Mouse (Mus musculus) thymus, postnatal 14 days (tissue): ENCODE measurements around the gene Ceacam3.
"Not testable (repeated sequence)": the region's sequence is repeated elsewhere in the genome, so short reads cannot be mapped to it uniquely, and the experiment has no call there.

ENCODE experiments used
- DNase-seq: peaks from one replicate; pipeline ENCODE4 v3.0.0; 2021

The Ceacam3 gene

DNA sequence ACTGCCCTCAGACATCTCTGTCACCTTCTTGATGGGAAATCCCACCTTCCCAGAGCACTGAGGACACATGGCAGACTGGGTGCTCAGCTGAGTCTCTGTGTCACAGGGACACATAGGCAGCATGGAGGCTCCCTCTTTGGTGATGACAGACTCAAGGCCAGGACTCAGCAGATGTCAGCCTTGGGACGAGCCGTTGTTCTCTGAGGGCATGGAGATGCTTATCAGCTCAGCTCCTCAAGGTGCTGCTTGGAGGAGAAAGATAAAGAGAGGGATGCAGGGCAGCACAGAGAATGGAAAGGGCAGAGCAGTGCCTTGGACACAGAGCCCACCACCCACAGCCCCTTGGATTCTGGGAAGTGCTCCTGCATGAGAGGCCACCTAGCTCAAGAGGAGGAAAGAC, at the start of gene Ceacam3:
Ceacam3 (plus strand) TSS at position 352 of the 400 bp plus-strand sequence.
- DNase-seq, result no peak

DNA sequence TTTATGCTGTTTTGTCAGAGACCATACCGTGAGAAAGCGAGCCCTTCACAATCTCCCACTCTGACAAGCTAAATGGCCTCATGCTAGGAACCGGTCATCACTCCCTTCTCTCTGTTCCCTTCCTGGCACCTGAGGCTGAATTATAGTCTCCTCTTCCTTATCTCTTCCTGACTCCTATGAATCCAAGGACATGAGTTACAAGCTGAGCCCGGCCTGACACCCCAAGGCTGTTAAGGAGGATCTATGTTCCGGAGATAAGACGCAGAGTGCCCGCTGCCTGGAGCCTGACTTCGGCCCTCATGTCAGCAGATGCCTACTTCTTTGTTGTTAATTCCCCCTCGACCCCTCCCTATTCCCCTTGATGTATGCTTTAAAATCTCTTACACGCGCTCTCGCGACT, 48.5 kb upstream of the Ceacam3 start:
- not testable (repeated sequence) for DNase-seq

DNA sequence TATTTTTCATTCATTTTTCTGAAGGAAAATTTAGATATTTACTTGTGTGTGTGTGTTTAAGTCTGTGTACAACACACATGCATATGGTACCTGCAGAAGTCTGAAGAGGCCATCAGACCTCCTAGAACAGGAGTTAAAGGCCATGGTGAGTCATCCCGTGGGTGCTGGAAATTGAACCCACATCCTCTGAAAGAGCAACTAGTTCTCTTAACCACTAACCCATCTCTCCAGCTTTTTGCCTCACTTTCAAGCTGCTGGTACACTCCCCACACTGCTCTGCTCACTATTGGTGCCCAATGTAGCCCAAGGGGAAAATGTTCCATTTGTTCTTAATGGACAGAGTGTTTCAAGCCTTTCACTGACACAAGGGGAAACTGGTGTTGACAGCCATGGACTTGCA, 14.8 kb upstream of the Ceacam3 start:
- DNase-seq, result no peak

DNA sequence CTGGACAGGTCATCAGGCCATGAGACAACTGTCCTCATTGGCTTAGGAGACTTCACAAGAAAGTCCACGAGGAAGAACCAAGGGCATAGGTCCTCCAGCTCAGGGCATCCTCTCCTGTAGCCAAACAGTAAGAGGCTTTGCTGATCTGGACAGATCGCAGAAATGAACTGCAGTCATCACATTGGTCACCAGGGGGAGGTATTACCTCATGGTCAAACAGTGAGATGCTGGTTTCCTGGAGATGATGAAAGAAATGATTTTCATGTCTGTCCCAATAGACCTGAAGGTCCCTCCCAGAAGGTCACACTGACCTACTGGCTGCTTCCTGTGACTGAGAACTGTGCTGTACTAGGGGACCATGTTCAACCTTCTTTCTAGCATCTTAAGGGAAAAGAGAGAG, 5.6 kb downstream of the Ceacam3 start:
- peak; percentile 44 for DNase-seq

DNA sequence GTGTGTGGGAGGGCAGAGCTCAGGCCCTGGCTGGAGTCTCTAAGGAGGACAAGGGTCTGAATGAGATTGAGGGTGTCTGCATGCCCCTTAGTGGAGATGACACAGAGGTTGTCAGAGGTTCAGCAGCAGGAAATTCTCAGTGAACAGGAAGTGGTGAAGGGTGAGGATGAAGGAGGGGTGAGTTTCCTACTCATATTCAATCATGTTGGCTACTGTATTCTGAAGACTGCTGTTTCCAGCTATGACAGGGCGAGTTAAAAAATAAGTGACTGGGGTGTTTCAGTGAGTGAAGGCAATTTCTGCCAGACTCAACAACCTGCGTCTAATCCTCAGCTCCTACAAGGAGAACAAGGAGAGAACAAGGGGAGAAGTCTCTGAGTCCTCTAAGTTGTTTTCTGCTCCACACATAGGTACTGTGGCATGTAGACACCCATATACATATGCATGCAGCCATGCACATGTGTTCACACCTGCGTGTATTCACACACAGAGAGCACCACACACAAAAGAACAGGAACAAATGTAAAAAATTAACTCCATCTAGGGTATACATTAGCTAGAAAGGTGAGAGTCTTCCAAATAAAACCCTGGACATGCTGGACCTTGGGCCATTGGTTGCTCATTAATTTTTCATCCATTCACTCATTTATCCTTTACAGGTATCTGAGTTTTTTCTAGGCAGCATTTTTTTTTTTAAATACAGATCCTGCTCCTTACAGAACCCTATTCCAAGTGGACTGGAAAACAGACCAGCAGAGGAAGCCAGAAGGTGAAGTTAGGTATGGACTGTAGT, 7.0 kb downstream of the Ceacam3 start:
- no peak for DNase-seq

DNA sequence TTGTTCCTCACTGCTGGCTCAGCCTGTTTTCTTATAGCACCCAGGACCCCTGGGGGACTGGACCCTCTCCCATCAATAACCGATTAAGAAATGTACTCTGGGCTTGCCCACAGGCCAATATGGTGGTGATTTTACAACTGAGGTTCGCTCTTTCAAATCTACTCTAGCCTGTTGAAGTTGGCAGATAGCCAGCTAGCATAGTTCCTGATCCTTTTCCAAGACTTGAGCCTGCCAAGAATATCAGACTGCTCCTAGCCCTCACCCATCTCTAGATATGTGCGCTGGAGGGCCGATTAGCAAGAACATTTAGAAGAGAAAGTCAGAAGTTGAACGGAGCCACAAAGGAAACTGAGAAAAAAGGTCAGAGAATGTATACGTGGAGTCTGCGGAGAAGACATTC, 8.9 kb downstream of the Ceacam3 start:
- DNase-seq, result no peak

- no peak for DNase-seq
Observed at GRCm38 (mm10) chr7:17171827-17172226, 21.7 kb downstream of the Ceacam3 start.

- DNase-seq, result no peak
Observed at GRCm38 (mm10) chr7:17203177-17203576, 53.1 kb downstream of the Ceacam3 start, which contains the start of gene Psg29. Gene Psg29, plus strand, starts transcription at chr7:17203477.

DNA sequence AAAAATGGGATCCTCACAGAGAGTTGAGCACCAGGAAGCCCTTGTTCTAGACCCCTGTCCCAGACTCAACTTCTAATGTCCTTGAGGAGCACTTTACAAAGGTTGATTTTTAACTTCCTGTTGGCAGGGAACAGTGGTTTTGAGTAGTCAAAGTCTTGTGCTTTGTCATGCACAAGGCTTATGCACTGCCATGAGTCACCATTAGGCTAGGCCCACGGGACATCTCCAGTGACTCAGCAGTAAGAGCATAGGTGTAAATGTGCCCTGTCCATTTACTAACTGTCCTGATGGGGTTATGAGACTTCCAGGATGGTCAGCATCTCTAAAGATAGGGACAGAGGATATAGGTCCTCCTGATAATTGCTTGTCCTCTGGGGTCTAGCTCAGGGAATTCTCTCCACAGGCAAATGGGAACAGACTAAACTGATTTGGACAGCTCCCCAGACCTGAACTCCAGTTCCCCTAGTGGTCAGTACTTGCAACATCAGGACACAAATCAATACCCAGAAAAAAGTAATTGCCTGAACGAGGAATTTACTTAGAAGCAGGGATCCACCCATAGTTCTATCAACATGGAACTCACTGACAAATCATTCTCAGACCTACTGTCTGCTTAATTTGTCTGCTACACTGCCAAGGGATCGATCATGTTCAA, 55.6 kb downstream of the Ceacam3 start:
- no peak for DNase-seq
